Mouse (Mus musculus) liver, postnatal 0 days (tissue): ENCODE measurements around the gene Lyzl6. TPM values are rescaled to one million over a fixed set of nuclear protein-coding genes. Genes with fewer than 3 reads are reported as not detected.

Source experiments
- ATAC-seq: fragments of 200-750 bp; cut with Nextera tagmentation; 2 replicates; pipeline ENCODE4 v1.8.0; 2017; ENCODE audit warnings: mild to moderate bottlenecking, moderate library complexity
- DNase-seq: peaks from one replicate; pipeline ENCODE4 v3.0.0-alpha.2; 2016
- H3K27ac ChIP-seq: fragments of 300-500 bp; sonication (generic); 2 replicates; pipeline ENCODE4 v1.5.1; 2014; ENCODE audit warnings: antibody characterized with exemption, moderate library complexity, mild to moderate bottlenecking, low read depth
- H3K27me3 ChIP-seq: fragments of 300-500 bp; sonication (generic); 2 replicates; pipeline ENCODE4 v1.6.1; 2014; ENCODE audit warnings: low read length, control low read depth, mixed read lengths; ENCODE audit not compliant: insufficient read depth
- H3K36me3 ChIP-seq: fragments of 300-500 bp; sonication (generic); replicated peaks from 2 replicates; pipeline ENCODE4 v1.6.1; 2014; ENCODE audit warnings: mild to moderate bottlenecking, control low read depth, low read length, moderate library complexity, mixed read lengths; ENCODE audit not compliant: insufficient read depth
- H3K4me1 ChIP-seq: fragments of 300-500 bp; sonication (generic); 2 replicates; pipeline ENCODE4 v1.6.1; 2014; ENCODE audit warnings: antibody characterized with exemption, mild to moderate bottlenecking, control low read depth; ENCODE audit not compliant: insufficient read depth
- H3K4me2 ChIP-seq: fragments of 300-500 bp; sonication (generic); 2 replicates; pipeline ENCODE4 v1.6.1; 2014; ENCODE audit warnings: low read depth, mild to moderate bottlenecking, low read length, moderate library complexity, mixed read lengths
- H3K4me3 ChIP-seq: fragments of 300-500 bp; sonication (generic); 2 replicates; pipeline ENCODE4 v1.5.1; 2014; ENCODE audit warnings: low read depth, low read length
- H3K9ac ChIP-seq: fragments of 300-500 bp; sonication (generic); replicated peaks from 2 replicates; pipeline ENCODE4 v1.6.1; 2014; ENCODE audit warnings: mild to moderate bottlenecking, moderate library complexity
- H3K9me3 ChIP-seq: fragments of 300-500 bp; sonication (generic); 2 replicates; pipeline ENCODE4 v1.6.1; 2016; ENCODE audit warnings: mild to moderate bottlenecking, control low read depth, low read length, mixed read lengths
- CTCF ChIP-seq: sonication (generic); IDR thresholded peaks from 2 replicates; pipeline ENCODE4 v1.5.1; 2016; ENCODE audit warnings: antibody characterized with exemption, low read depth
- EP300 ChIP-seq: IDR thresholded peaks from 2 replicates; pipeline ENCODE4 v1.6.1; 2016; ENCODE audit warnings: antibody characterized with exemption, low read depth, mild to moderate bottlenecking
- WGBS: fragments of 180-500 bp; shearing (Covaris S2); extraction: QIAGEN DNeasy Blood & Tissue Kit; methylation state at CpG from one replicate; pipeline ENCODE4 v1.1.7; 2014; ENCODE audit not compliant: insufficient replicate concordance; 5-methylcytosine and 5-hydroxymethylcytosine counted together
- polyA plus RNA-seq: library from polyadenylated mRNA; unstranded; fragments of >200 nt; fragmentation: Nextera tagmentation; extraction: Ambion mirVana; gene quantifications from 2 replicates; pipeline ENCODE4 v1.2.1, GENCODE M21; 2015

The Lyzl6 gene
- polyA plus RNA-seq, 1 experiment from 2014 or later, result not detected

GRCm38 (mm10) chr11:103635481-103635880 lies 3.2 kb downstream of the Lyzl6 start:
- Histone ChIP-seq H3K4me1 (no peaks in the 10 kb centered on the region), H3K4me3 (no peak overlapping the region), H3K9me3 (no peaks in the 10 kb centered on the region), H3K27me3 (peaks cover 12% of the 10 kb centered on the region; the same call in 1 of the 2 replicates), H3K36me3 (no peaks in the 10 kb centered on the region), H3K9ac (no peak overlapping the region), H3K4me2 (no peak overlapping the region), H3K27ac (no peak overlapping the region)
- TF ChIP-seq CTCF, result no peak
- no peak for TF ChIP-seq EP300
- DNase-seq (no peak), ATAC-seq (no peak)
- 55% methylated on average over 3 of the region's 3 CpGs for WGBS

- H3K9me3 ChIP-seq, result no peaks in the 10 kb centered on the region
- ATAC-seq (no peak), DNase-seq (no peak)
- no peaks in the 10 kb centered on the region for H3K4me1 ChIP-seq
- no peak overlapping the region for H3K9ac ChIP-seq
- H3K27ac ChIP-seq, result no peak overlapping the region
- 78% methylated on average over 7 of the region's 7 CpGs for WGBS
- 0 out of 2 replicates have a peak, but pooled peaks cover 7% of the 10 kb centered on the region for H3K27me3 ChIP-seq
- H3K4me3 ChIP-seq, result no peak overlapping the region
- TF ChIP-seq CTCF (no peak), EP300 (no peak)
- no peak overlapping the region for H3K4me2 ChIP-seq
- H3K36me3 ChIP-seq, result no peaks in the 10 kb centered on the region
These were observed 3.9 kb downstream of the Lyzl6 start for GRCm38 (mm10) chr11:103634806-103635205.

GRCm38 (mm10) chr11:103627453-103627852 lies 11.2 kb downstream of the Lyzl6 start:
- H3K9me3 ChIP-seq, result no peaks in the 10 kb centered on the region
- no peak for ATAC-seq
- WGBS, result 80% methylated on average over 23 of the region's 23 CpGs
- H3K4me1 ChIP-seq, result no peaks in the 10 kb centered on the region
- H3K27ac ChIP-seq, result no peak overlapping the region
- H3K9ac ChIP-seq, result no peak overlapping the region
- H3K4me2 ChIP-seq, result no peak overlapping the region
- TF ChIP-seq EP300 (no peak), CTCF (no peak)
- DNase-seq, result no peak
- no peaks in the 10 kb centered on the region for H3K36me3 ChIP-seq
- no peaks in the 10 kb centered on the region for H3K27me3 ChIP-seq
- no peak overlapping the region for H3K4me3 ChIP-seq

- no peaks in the 10 kb centered on the region for H3K27me3 ChIP-seq
- no peak within 1 kb of the TSS for H3K4me2 ChIP-seq
- ATAC-seq, result no peak
- H3K9me3 ChIP-seq, result no peaks in the 10 kb centered on the region
- no peak for TF ChIP-seq CTCF
- no peak for TF ChIP-seq EP300
- WGBS, result 73% methylated on average over 9 of the region's 9 CpGs
- no peaks in the 10 kb centered on the region for H3K4me1 ChIP-seq
- H3K36me3 ChIP-seq, result no peaks in the 10 kb centered on the region
- no peak within 1 kb of the TSS for H3K4me3 ChIP-seq
- no peak for DNase-seq
- no peak within 1 kb of the TSS for H3K9ac ChIP-seq
- H3K27ac ChIP-seq, result no peak within 1 kb of the TSS
These were observed 17.6 kb downstream of the Lyzl6 start, which contains the start of gene Gm884 for GRCm38 (mm10) chr11:103621040-103621439. TSS of gene Gm884 (minus strand) at chr11:103621140.

GRCm38 (mm10) chr11:103610772-103611171 lies 27.9 kb downstream of the Lyzl6 start:
- no peak overlapping the region for H3K9ac ChIP-seq
- DNase-seq (no peak), ATAC-seq (no peak)
- no peak overlapping the region for H3K27ac ChIP-seq
- H3K4me3 ChIP-seq, result no peak overlapping the region
- no peak overlapping the region for H3K4me2 ChIP-seq
- TF ChIP-seq CTCF (no peak), EP300 (no peak)
- no peaks in the 10 kb centered on the region for H3K9me3 ChIP-seq
- H3K4me1 ChIP-seq, result no peaks in the 10 kb centered on the region
- WGBS, result 87% methylated on average over 2 of the region's 2 CpGs
- no peaks in the 10 kb centered on the region for H3K27me3 ChIP-seq
- no peaks in the 10 kb centered on the region for H3K36me3 ChIP-seq

DNA sequence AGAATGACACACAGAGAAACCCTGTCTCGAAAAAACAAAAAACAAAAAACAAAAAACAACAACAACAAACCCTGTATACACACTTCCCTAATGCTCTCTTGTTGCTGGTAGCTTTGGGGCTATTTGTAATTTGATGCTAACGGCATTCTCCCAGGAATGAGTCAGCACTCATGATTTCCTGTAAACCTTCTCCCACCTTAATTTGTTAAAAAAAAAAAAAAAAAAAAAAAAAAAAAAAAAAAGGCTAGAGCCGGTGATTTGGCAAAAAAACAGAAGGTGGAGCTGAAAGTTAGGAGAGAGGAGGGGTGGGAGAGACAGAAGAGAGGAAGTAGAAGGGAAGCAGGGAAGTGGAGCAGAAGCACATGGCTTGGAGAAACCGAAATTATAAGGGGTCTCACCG lies 32.1 kb downstream of the Lyzl6 start:
- 31% methylated on average over 5 of the region's 5 CpGs for WGBS
- Histone ChIP-seq H3K27ac (no peak overlapping the region), H3K36me3 (no peaks in the 10 kb centered on the region), H3K4me3 (no peak overlapping the region), H3K9ac (no peak overlapping the region), H3K27me3 (no peaks in the 10 kb centered on the region), H3K9me3 (no peaks in the 10 kb centered on the region), H3K4me2 (no peak overlapping the region), H3K4me1 (no peaks in the 10 kb centered on the region)
- TF ChIP-seq CTCF (no peak), EP300 (no peak)
- ATAC-seq (no peak), DNase-seq (no peak)

Other genes with a start within 250 kb of the Lyzl6 start
- 2.1 and 2.3 TPM in 2 replicates for gene Plekhm1, start 226.2 kb downstream of the Lyzl6 start, polyA plus RNA-seq
- gene Lrrc37a, start 134.3 kb downstream of the Lyzl6 start, polyA plus RNA-seq, result not detected in 2 replicates
- gene Gm884, start 17.8 kb downstream of the Lyzl6 start, polyA plus RNA-seq, result not detected in 2 replicates
- not detected in 2 replicates for gene Rprml, start 10.7 kb upstream of the Lyzl6 start, polyA plus RNA-seq
- 39.3 and 43.1 TPM in 2 replicates for gene Gosr2, start 59.0 kb upstream of the Lyzl6 start, polyA plus RNA-seq
- 0.08 and 0.20 TPM in 2 replicates for gene Wnt9b, start 110.9 kb upstream of the Lyzl6 start, polyA plus RNA-seq
- gene Wnt3, start 135.3 kb upstream of the Lyzl6 start, polyA plus RNA-seq, result not detected in 2 replicates